Mouse (Mus musculus): ENCODE data around the gene Vwa2.

DNA sequence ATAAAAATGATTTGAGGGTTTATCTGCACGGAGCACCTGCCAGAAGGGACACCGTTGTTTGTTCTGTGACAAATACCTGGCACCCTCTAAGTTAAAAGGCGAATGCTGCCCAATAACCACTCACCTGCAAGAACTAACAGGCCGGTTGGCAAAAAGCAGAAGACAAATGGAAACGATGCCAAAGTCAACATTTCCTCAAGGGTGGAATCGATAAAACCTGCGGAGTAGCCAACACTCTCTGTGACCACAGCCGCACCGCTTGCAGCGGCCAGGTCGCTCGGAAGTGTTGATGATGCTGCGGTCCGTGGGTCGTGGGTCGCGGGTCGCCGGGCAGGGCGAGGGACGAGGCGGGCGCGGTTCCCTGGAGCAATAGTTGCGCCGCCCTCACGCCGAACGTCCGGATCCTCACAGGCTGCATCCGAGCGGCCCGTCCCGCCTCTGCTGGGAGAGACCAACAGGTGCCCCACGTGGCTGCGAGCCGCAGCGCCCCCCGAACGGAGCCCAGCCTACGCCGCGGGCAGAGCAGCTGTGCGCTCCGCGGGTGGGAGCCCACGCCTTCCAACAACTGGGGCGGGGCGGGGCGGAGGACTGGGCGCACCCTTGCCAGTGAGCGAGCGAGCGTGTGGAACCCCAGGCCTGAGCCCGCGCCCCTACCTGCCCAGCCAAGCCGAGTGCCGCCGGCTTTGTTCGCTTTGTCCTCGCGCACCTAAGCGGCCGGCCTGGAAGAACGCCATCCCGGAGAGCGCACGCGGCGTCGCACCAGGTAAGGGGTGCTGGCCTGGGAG, at the start of gene Vwa2:
- TF ChIP-seq TCF12 (IDR thresholded peaks at IDR 0.05; ENCODE audit: insufficient read depth, poor library complexity, severe bottlenecking) = no peak
- no peak for TF ChIP-seq POLR2A (IDR thresholded peaks at IDR 0.05; ENCODE audit: insufficient read length, low read depth)
- peak in 2 of 3 experiments; percentile 96 to 97 for TF ChIP-seq MYOG (IDR thresholded peaks at IDR 0.05; ENCODE audit: control insufficient read depth in 1 of 3, insufficient read depth in 1 of 3, insufficient read length in 2 of 3, low read depth in 2 of 3)
- TF ChIP-seq TCF3 (IDR thresholded peaks at IDR 0.05; ENCODE audit: insufficient read length, low read depth) = peak; percentile 81
- no peak for TF ChIP-seq POLR2AphosphoS2 (IDR thresholded peaks at IDR 0.05; ENCODE audit: insufficient read length, low read depth)
- TF ChIP-seq MAX (IDR thresholded peaks at IDR 0.05; ENCODE audit: low read depth) = no peak
- TF ChIP-seq MYOD1 (IDR thresholded peaks at IDR 0.05; ENCODE audit: control insufficient read depth in 1 of 3, insufficient read length in 2 of 3, low read depth in 2 of 3) = peak in 2 of 3 experiments; percentile 87 to 93
- no peak for TF ChIP-seq USF1 (IDR thresholded peaks at IDR 0.05; ENCODE audit: low read depth)
- TF ChIP-seq E2F4 (IDR thresholded peaks at IDR 0.05; ENCODE audit: insufficient read depth) = no peak

All from myocyte (in vitro differentiated cells).